Mouse (Mus musculus) heart, postnatal 0 days (tissue): ENCODE measurements at regions not wholly inside any gene's neighbourhood (a gene's known extent, or its start where the extent isn't known, plus 50 kb on each side); places are given as distances from the start of the nearest gene placed in this dataset.

Experiments
- ATAC-seq: fragments of 200-750 bp; cut with Nextera tagmentation; 2 replicates; pipeline ENCODE4 v1.8.0; 2017; ENCODE audit warnings: low read depth, moderate number of reproducible peaks, moderate library complexity; ENCODE audit not compliant: insufficient read depth
- DNase-seq: peaks from one replicate; pipeline ENCODE4 v3.0.0-alpha.2; 2016; ENCODE audit warnings: low spot score
- H3K27ac ChIP-seq: fragments of 300-500 bp; sonication (generic); 2 replicates; pipeline ENCODE4 v1.5.1; 2014; ENCODE audit warnings: low read depth, mild to moderate bottlenecking
- H3K27me3 ChIP-seq: fragments of 300-500 bp; sonication (generic); 2 replicates; pipeline ENCODE4 v1.6.1; 2014; ENCODE audit warnings: low read length, mixed read lengths; ENCODE audit not compliant: control insufficient read depth, insufficient read depth
- H3K36me3 ChIP-seq: fragments of 300-500 bp; sonication (generic); replicated peaks from 2 replicates; pipeline ENCODE4 v1.6.1; 2014; ENCODE audit warnings: low read length, mixed read lengths; ENCODE audit not compliant: control insufficient read depth, insufficient read depth
- H3K4me1 ChIP-seq: fragments of 300-500 bp; sonication (generic); 2 replicates; pipeline ENCODE4 v1.6.1; 2014; ENCODE audit warnings: antibody characterized with exemption; ENCODE audit not compliant: control insufficient read depth, insufficient read depth
- H3K4me2 ChIP-seq: fragments of 300-500 bp; sonication (generic); 2 replicates; pipeline ENCODE4 v1.6.1; 2014; ENCODE audit warnings: low read depth, mild to moderate bottlenecking, low read length, moderate library complexity
- H3K4me3 ChIP-seq: fragments of 300-500 bp; sonication (generic); 2 replicates; pipeline ENCODE4 v1.5.1; 2014; ENCODE audit warnings: low read depth, low read length
- H3K9ac ChIP-seq: fragments of 300-500 bp; sonication (generic); replicated peaks from 2 replicates; pipeline ENCODE4 v1.6.1; 2014; ENCODE audit warnings: low read depth, low read length, mixed read lengths
- H3K9me3 ChIP-seq: fragments of 300-500 bp; sonication (generic); replicated peaks from 2 replicates; pipeline ENCODE4 v1.6.1; 2016; ENCODE audit warnings: low read length; ENCODE audit not compliant: control insufficient read depth
- CTCF ChIP-seq: IDR thresholded peaks from 2 replicates; pipeline ENCODE4 v1.5.1; 2016; ENCODE audit warnings: antibody characterized with exemption, control low read depth, low read depth
- EP300 ChIP-seq: IDR thresholded peaks from 2 replicates; pipeline ENCODE4 v1.6.1; 2016; ENCODE audit warnings: antibody characterized with exemption, low read depth
- WGBS: fragments of 180-500 bp; shearing (Covaris S2); extraction: QIAGEN DNeasy Blood & Tissue Kit; methylation state at CpG from one replicate; pipeline ENCODE4 v1.1.7; 2014; 5-methylcytosine and 5-hydroxymethylcytosine counted together

- DNase-seq: peak; percentile 17
- no peak overlapping the region for H3K4me3 ChIP-seq
- H3K9ac ChIP-seq: no peak overlapping the region
- H3K27me3 ChIP-seq: 0 out of 2 replicates have a peak, but pooled peaks cover 3% of the 10 kb centered on the region
- H3K4me1 ChIP-seq: 0 out of 2 replicates have a peak, but pooled peaks cover 3% of the 10 kb centered on the region
- H3K36me3 ChIP-seq: no peaks in the 10 kb centered on the region
- H3K9me3 ChIP-seq: no peaks in the 10 kb centered on the region
- H3K4me2 ChIP-seq: no peak overlapping the region
- TF ChIP-seq CTCF (peak; percentile 74), EP300 (no peak)
- ATAC-seq: peak; percentile 39; the same call in 1 of the 2 replicates
- 19% methylated on average over 15 of the region's 15 CpGs for WGBS
- no peak overlapping the region for H3K27ac ChIP-seq
Measured at GRCm38 (mm10) chr4:84064614-84065456, 539.5 kb downstream of the Ccdc171 start.

DNA sequence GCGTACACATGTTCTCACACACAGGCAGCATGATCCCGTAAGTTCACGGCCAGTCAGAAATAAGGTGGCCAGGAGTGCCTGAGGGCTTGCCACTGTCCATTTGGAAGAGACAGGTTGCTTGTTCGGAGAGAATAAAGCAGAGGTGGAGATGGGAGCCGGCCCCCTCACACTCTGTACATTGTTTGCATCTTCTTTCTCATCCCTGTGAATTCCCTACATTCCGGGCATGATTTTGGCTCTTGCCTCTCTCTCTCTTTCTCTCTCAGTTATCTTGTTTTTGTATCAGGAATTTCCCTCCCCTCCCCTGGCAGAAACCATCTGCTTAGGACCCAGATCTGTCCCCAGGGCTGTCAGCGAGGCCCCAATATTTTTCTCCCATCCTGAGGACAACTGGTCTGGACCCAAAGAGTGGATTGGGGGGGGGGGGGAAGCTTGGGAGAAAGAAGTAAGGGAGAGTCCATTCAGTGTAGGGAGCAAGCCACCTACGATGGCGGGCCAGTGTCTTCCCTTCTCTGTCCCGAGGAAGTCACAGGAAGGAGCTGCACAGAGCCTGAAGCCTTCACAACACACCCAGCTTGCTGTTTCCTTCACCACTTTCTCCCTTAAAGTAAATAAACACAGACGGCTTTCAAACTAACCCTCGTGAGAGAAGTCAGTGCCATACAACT is 540.2 kb downstream of the Ccdc171 start:
- H3K36me3 ChIP-seq: no peaks in the 10 kb centered on the region
- TF ChIP-seq EP300 (no peak), CTCF (no peak)
- H3K27ac ChIP-seq: no peak overlapping the region
- no peak overlapping the region for H3K4me3 ChIP-seq
- no peaks in the 10 kb centered on the region for H3K9me3 ChIP-seq
- H3K4me2 ChIP-seq: no peak overlapping the region
- no peak for DNase-seq
- H3K4me1 ChIP-seq: 0 out of 2 replicates have a peak, but pooled peaks cover 3% of the 10 kb centered on the region
- 34% methylated on average over 12 of the region's 12 CpGs for WGBS
- no peak overlapping the region for H3K9ac ChIP-seq
- 0 out of 2 replicates have a peak, but pooled peaks cover 3% of the 10 kb centered on the region for H3K27me3 ChIP-seq
- ATAC-seq: no peak

DNA sequence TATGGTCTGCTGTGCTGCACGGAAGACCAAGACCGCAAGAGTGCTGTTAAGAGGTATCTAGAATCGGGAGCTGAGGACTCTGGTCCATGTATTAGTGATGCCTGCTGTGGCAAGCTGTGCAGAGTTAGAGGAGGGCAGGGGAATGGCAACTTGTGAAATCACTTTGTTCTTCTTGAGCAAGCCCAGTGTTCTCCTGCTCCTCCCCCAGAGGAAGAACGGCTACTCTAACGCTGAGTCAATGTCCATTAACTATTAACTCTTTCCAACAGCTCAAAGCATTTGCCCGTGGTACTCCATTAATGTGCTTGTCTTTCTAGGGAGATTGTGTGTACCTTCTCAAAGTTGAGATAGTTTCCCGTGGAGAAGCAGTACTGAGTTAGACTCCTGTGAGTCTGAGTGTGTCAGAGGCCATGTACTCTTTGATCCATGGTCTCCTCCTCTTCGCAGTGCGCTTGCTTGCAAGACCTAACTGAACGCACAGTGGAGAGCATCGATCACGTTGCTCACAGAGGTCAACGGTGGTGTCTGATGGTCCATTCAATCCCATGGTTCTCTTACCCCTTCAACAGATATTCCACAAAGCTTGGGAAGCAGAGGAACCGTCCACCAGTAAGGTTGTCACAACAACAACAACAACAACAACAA is 542.7 kb downstream of the Ccdc171 start:
- TF ChIP-seq CTCF: no peak
- TF ChIP-seq EP300: no peak
- Histone ChIP-seq H3K9ac (no peak overlapping the region), H3K4me2 (no peak overlapping the region), H3K9me3 (no peaks in the 10 kb centered on the region), H3K27me3 (no peaks in the 10 kb centered on the region), H3K4me3 (no peak overlapping the region), H3K27ac (no peak overlapping the region), H3K4me1 (0 out of 2 replicates have a peak, but pooled peaks cover 3% of the 10 kb centered on the region), H3K36me3 (no peaks in the 10 kb centered on the region)
- no peak for DNase-seq
- 82% methylated on average over 14 of the region's 14 CpGs for WGBS
- ATAC-seq: no peak

GRCm38 (mm10) chr4:84068947-84069663 is 543.8 kb downstream of the Ccdc171 start:
- ATAC-seq (no peak), DNase-seq (no peak)
- TF ChIP-seq CTCF (no peak), EP300 (no peak)
- no peaks in the 10 kb centered on the region for H3K27me3 ChIP-seq
- H3K36me3 ChIP-seq: no peaks in the 10 kb centered on the region
- 59% methylated on average over 11 of the region's 11 CpGs for WGBS
- H3K9me3 ChIP-seq: no peaks in the 10 kb centered on the region
- no peak overlapping the region for H3K4me2 ChIP-seq
- H3K4me1 ChIP-seq: 0 out of 2 replicates have a peak, but pooled peaks cover 3% of the 10 kb centered on the region
- H3K4me3 ChIP-seq: no peak overlapping the region
- no peak overlapping the region for H3K9ac ChIP-seq
- no peak overlapping the region for H3K27ac ChIP-seq

GRCm38 (mm10) chr4:84069681-84070080 is 544.3 kb downstream of the Ccdc171 start:
- DNase-seq: no peak

More at GRCm38 (mm10) chr4:84069681-84070080, 544.3 kb downstream of the Ccdc171 start:
- Histone ChIP-seq H3K4me2 (no peak overlapping the region), H3K4me1 (0 out of 2 replicates have a peak, but pooled peaks cover 3% of the 10 kb centered on the region), H3K36me3 (no peaks in the 10 kb centered on the region), H3K27ac (no peak overlapping the region), H3K4me3 (no peak overlapping the region), H3K9me3 (no peaks in the 10 kb centered on the region), H3K27me3 (no peaks in the 10 kb centered on the region), H3K9ac (no peak overlapping the region)
- no peak for ATAC-seq
- TF ChIP-seq EP300 (no peak), CTCF (no peak)
- 79% methylated on average over 13 of the region's 13 CpGs for WGBS
